Mouse (Mus musculus): ENCODE data around the gene Cmklr1.

DNA sequence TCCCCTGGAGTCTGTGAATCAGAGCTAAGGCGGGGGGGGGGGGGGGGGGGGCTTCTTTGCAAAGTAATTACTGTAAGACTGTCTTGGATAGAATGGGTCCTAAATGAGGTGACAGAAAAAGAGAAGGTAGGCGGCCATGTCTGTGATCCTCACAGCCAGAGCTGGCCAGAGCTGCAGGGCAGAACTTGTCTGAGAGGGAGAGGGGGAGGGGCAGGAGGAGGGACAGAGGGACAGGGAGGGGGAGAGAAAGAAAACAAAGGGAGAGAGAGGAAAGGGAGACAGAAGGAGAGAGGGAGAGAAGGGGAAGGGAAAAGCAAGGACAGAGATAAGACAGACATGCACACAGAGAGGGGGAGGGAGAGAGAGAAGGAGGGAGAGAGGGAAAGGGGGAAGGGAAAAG lies 27.2 kb downstream of the Cmklr1 start:
- TF ChIP-seq TAL1 (IDR thresholded peaks at IDR 0.05; ENCODE audit: low read length) (no peak), GATA1 (IDR thresholded peaks at IDR 0.05; ENCODE audit: low read length) (no peak)

Data from erythroblast, embryonic 14.5 days (primary cell).